In the genomic region with DNA sequence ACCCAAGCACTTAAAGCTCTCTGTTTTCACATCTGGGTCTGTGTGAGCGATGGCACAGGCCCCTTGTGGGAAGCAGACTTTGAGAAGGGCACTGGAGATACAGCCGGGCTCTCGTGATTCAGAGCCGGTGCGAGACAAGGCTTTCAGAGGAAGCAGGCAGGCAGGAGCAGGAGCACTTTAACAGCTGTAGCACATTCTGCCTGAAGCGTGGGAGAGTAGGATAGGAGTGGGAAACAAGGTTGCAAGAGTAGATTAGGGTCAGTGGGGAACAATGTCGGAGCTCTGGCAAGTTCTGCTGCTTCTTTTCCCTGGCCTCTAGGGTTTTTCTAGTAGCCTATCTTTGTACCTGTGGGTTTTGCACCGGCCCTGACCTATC, we compare ENCODE assay signal across 8 mouse cellular contexts. TPM values are rescaled to one million over a fixed set of nuclear protein-coding genes. Genes with fewer than 3 reads are reported as not detected.
DNase-seq lines count a peak whose midpoint lies in the region; ATAC-seq and TF ChIP-seq lines count a peak whose summit lies in the region.

No protein-coding gene starts in this region.

- H3K9ac ChIP-seq in MEL (ENCODE audit: control insufficient read depth, low read depth, low read length, poor library complexity, severe bottlenecking), result peak overlapping the region; percentile 65
- peak overlapping the region; percentile 49; the same call in 1 of the 2 replicates for H3K9ac ChIP-seq in forebrain, embryonic 14.5 days (ENCODE audit: low read length)
- H3K9ac ChIP-seq in stomach, embryonic 16.5 days (ENCODE audit: low read length), result peak overlapping the region; percentile 49

- TF ChIP-seq EP300 in MEL (IDR thresholded peaks at IDR 0.05; ENCODE audit: low read depth in 1 of 2, low read length in 2 of 2), result peak in 1 of 2 experiments; percentile 21; a peak in 1 of 4 replicates

- no peak for TF ChIP-seq POLR2A in MEL (IDR thresholded peaks at IDR 0.05; ENCODE audit: control insufficient read depth in 1 of 2, insufficient read depth in 1 of 2, low read depth in 1 of 2, low read length in 2 of 2, poor library complexity in 1 of 2)

- WGBS in forebrain, embryonic 14.5 days, result 26% methylated on average over 8 of the region's 8 CpGs
- 26% methylated on average over 8 of the region's 8 CpGs for WGBS in stomach, embryonic 16.5 days

- TF ChIP-seq CTCF in MEL (IDR thresholded peaks at IDR 0.05 in 2 of 3, conservative IDR thresholded peaks at IDR 0.05 in 1 of 3; ENCODE audit: control insufficient read depth in 1 of 3, insufficient read depth in 1 of 3, low read depth in 2 of 3, low read length in 3 of 3, poor library complexity in 1 of 3, severe bottlenecking in 1 of 3), result no peak

- no peak for TF ChIP-seq RAD21 in MEL (IDR thresholded peaks at IDR 0.05; ENCODE audit: low read depth, low read length)

- no peak overlapping the region; the same call in 1 of the 2 replicates for H3K4me2 ChIP-seq in forebrain, embryonic 14.5 days (ENCODE audit: low read length)
- peak overlapping the region; percentile 52 for H3K4me2 ChIP-seq in stomach, embryonic 16.5 days (ENCODE audit: low read depth, low read length)

- no peak for ATAC-seq in forebrain, embryonic 14.5 days
- no peak for ATAC-seq in stomach, embryonic 16.5 days (ENCODE audit: insufficient read depth, low FRiP score)

- peak overlapping the region; percentile 24; the same call in 1 of the 2 replicates for H3K27ac ChIP-seq in MEL (ENCODE audit: control insufficient read depth, low read depth, low read length)
- no peak overlapping the region for H3K27ac ChIP-seq in forebrain, embryonic 14.5 days (ENCODE audit: low read depth, low read length)
- peak overlapping the region; percentile 64 for H3K27ac ChIP-seq in stomach, embryonic 16.5 days (ENCODE audit: low read length)

- H3K79me2 ChIP-seq in MEL (ENCODE audit: control insufficient read depth, insufficient read depth, low read length, poor library complexity), result peaks cover 3% of the 10 kb centered on the region; the same call in 1 of the 2 replicates

- peak overlapping the region; percentile 78 to 81 for H3K4me3 ChIP-seq in MEL (ENCODE audit: control insufficient read depth in 1 of 2, insufficient read depth in 1 of 2, low read depth in 2 of 2, low read length in 2 of 2)
- no peak overlapping the region for H3K4me3 ChIP-seq in forebrain, embryonic 14.5 days (ENCODE audit: low read depth, low read length)
- peak overlapping the region; percentile 41 for H3K4me3 ChIP-seq in stomach, embryonic 16.5 days (replicated peaks; ENCODE audit: low read length)

- peaks cover 0 to 8% of the 10 kb centered on the region in 2 experiments; a peak in 2 of 4 replicates for H3K4me1 ChIP-seq in MEL (ENCODE audit: control insufficient read depth in 1 of 2, insufficient read depth in 2 of 2, low read length in 2 of 2)
- peaks cover 9% of the 10 kb centered on the region for H3K4me1 ChIP-seq in forebrain, embryonic 14.5 days (ENCODE audit: control insufficient read depth, insufficient read depth, low read length)
- H3K4me1 ChIP-seq in stomach, embryonic 16.5 days (ENCODE audit: control insufficient read depth, insufficient read depth, low read length), result peaks cover 47% of the 10 kb centered on the region

- peak; percentile 25 to 30 for DNase-seq in cerebellum, postnatal 25 days
- DNase-seq in cerebellum, postnatal 10 days, result no peak
- peak; percentile 59 for DNase-seq in MEL (ENCODE audit: low read depth, low spot score)
- DNase-seq in forebrain, embryonic 14.5 days (ENCODE audit: low spot score), result no peak
- DNase-seq in liver, result peak; percentile 51
- DNase-seq in layer of hippocampus, adult 18-20 months (ENCODE audit: low spot score in 2 of 2), result no peak
- no peak for DNase-seq in lung, postnatal 14 days

- H3K27me3 ChIP-seq in MEL (ENCODE audit: control insufficient read depth in 1 of 2, insufficient read depth in 2 of 2, low read length in 2 of 2), result no peaks in the 10 kb centered on the region
- no peaks in the 10 kb centered on the region; the same call in 1 of the 2 replicates for H3K27me3 ChIP-seq in forebrain, embryonic 14.5 days (replicated peaks; ENCODE audit: control insufficient read depth, insufficient read depth, low read length)
- H3K27me3 ChIP-seq in stomach, embryonic 16.5 days (ENCODE audit: control insufficient read depth, insufficient read depth, low read length), result no peaks in the 10 kb centered on the region

- peaks cover 0 to 7% of the 10 kb centered on the region in 2 experiments; a peak in 2 of 4 replicates for H3K36me3 ChIP-seq in MEL (ENCODE audit: control insufficient read depth in 1 of 2, insufficient read depth in 2 of 2, low read length in 2 of 2)
- H3K36me3 ChIP-seq in forebrain, embryonic 14.5 days (ENCODE audit: control insufficient read depth, insufficient read depth, low read length), result no peaks in the 10 kb centered on the region
- H3K36me3 ChIP-seq in stomach, embryonic 16.5 days (ENCODE audit: control insufficient read depth, insufficient read depth, low read length), result no peaks in the 10 kb centered on the region

- no peaks in the 10 kb centered on the region for H3K9me3 ChIP-seq in MEL (replicated peaks; ENCODE audit: insufficient read depth, low read length)
- H3K9me3 ChIP-seq in forebrain, embryonic 14.5 days (replicated peaks; ENCODE audit: control insufficient read depth, low read length), result no peaks in the 10 kb centered on the region
- no peaks in the 10 kb centered on the region for H3K9me3 ChIP-seq in stomach, embryonic 16.5 days (replicated peaks; ENCODE audit: control insufficient read depth, low read length)

TF ChIP-seq in MEL, 35 proteins besides CTCF, POLR2A, EP300 and RAD21:
- TF ChIP-seq MXI1 (IDR thresholded peaks at IDR 0.05; ENCODE audit: low read depth, low read length) (no peak), ELF1 (IDR thresholded peaks at IDR 0.05; ENCODE audit: low read depth, low read length) (no peak), TAL1 (IDR thresholded peaks at IDR 0.05; ENCODE audit: low read length) (peak; percentile 78), ZKSCAN1 (IDR thresholded peaks at IDR 0.05; ENCODE audit: low read depth, low read length) (no peak), USF1 (IDR thresholded peaks at IDR 0.05; ENCODE audit: low read depth, low read length) (no peak), ETS1 (IDR thresholded peaks at IDR 0.05; ENCODE audit: low read depth, low read length) (no peak), HCFC1 (IDR thresholded peaks at IDR 0.05; ENCODE audit: low read depth, low read length) (no peak), E2F4 (IDR thresholded peaks at IDR 0.05; ENCODE audit: borderline replicate concordance, low read depth, low read length) (no peak), KAT2A (conservative IDR thresholded peaks at IDR 0.05; ENCODE audit: low read depth, low read length) (no peak), UBTF (IDR thresholded peaks at IDR 0.05; ENCODE audit: borderline replicate concordance, insufficient read depth, low read depth, low read length) (no peak), POLR2AphosphoS5 (IDR thresholded peaks at IDR 0.05; ENCODE audit: borderline replicate concordance, low read depth, low read length) (no peak), NELFE (IDR thresholded peaks at IDR 0.05; ENCODE audit: low read depth, low read length) (no peak), RCOR1 (IDR thresholded peaks at IDR 0.05; ENCODE audit: low read depth, low read length) (no peak), GATA1 (IDR thresholded peaks at IDR 0.05; ENCODE audit: low read depth, low read length) (0 out of 2 replicates have a peak, but pooled peaks have one; percentile 4)

RNA-seq across cellular contexts. Expression of a gene that starts 5.3 kb away (rescaled TPM):
- 14.5 and 15.9 TPM in 2 replicates for total RNA-seq in MEL (2012; rRNA removed)
- 10 to 100 TPM; 22.1 to 87.6 TPM for polyA plus RNA-seq in MEL (2012; ENCODE audit: insufficient read depth in 1 of 2, insufficient read length in 2 of 2, low read depth in 1 of 2, low replicate concordance in 2 of 2, missing spikeins in 1 of 2)
- 43.9 and 48.6 TPM in 2 replicates for polyA plus RNA-seq in forebrain, embryonic 14.5 days (2014; fragmentation: Nextera tagmentation; extraction: Ambion mirVana)
- polyA plus RNA-seq in stomach, embryonic 16.5 days (2015; fragmentation: Nextera tagmentation; extraction: Ambion mirVana), result 32.4 and 36.4 TPM in 2 replicates
- 10 to 100 TPM; 50.0 to 54.8 TPM for total RNA-seq in layer of hippocampus, adult 18-20 months (2021)

RNA-seq across cellular contexts. Expression of a gene that starts 5.6 kb away (rescaled TPM):
- 21.5 and 27.3 TPM in 2 replicates for total RNA-seq in MEL (2012; rRNA removed)
- 10 to 100 TPM; 24.2 to 43.1 TPM for polyA plus RNA-seq in MEL (2012; ENCODE audit: insufficient read depth in 1 of 2, insufficient read length in 2 of 2, low read depth in 1 of 2, low replicate concordance in 2 of 2, missing spikeins in 1 of 2)
- 1.9 and 2.7 TPM in 2 replicates for polyA plus RNA-seq in forebrain, embryonic 14.5 days (2014; fragmentation: Nextera tagmentation; extraction: Ambion mirVana)
- polyA plus RNA-seq in stomach, embryonic 16.5 days (2015; fragmentation: Nextera tagmentation; extraction: Ambion mirVana), result 18.0 and 19.2 TPM in 2 replicates
- total RNA-seq in layer of hippocampus, adult 18-20 months (2021), result 1 to 10 TPM; 4.7 to 5.1 TPM

RNA-seq across cellular contexts. Expression of a gene that starts 35.0 kb away (rescaled TPM):
- total RNA-seq in MEL (2012; rRNA removed), result 0.07 and 0.12 TPM in 2 replicates
- polyA plus RNA-seq in MEL (2012; ENCODE audit: insufficient read depth in 1 of 2, insufficient read length in 2 of 2, low read depth in 1 of 2, low replicate concordance in 2 of 2, missing spikeins in 1 of 2), result not detected
- 3.0 and 3.1 TPM in 2 replicates for polyA plus RNA-seq in forebrain, embryonic 14.5 days (2014; fragmentation: Nextera tagmentation; extraction: Ambion mirVana)
- polyA plus RNA-seq in stomach, embryonic 16.5 days (2015; fragmentation: Nextera tagmentation; extraction: Ambion mirVana), result 1.4 and 1.8 TPM in 2 replicates
- total RNA-seq in layer of hippocampus, adult 18-20 months (2021), result 1 to 10 TPM; 1.2 to 1.3 TPM

Comparison
In these comparisons a context has a peak if more than half of its experiments do, and no peak if none do; other contexts are left out.
1. DNase-seq: peak in cerebellum, postnatal 25 days (2 of 2), MEL (single experiment) and liver (single experiment); none in cerebellum, postnatal 10 days (0 of 2), forebrain, embryonic 14.5 days (single experiment), layer of hippocampus, adult 18-20 months (0 of 2) and lung, postnatal 14 days (single experiment).
2. Peak in every context shown above with its lines, with median percentiles within 50 percentile points of each other: H3K9ac ChIP-seq.